Mouse (Mus musculus): ENCODE measurements at regions not wholly inside any gene's neighbourhood (a gene's known extent, or its start where the extent isn't known, plus 50 kb on each side); places are given as distances from the start of the nearest gene placed in this dataset.

GRCm38 (mm10) chr12:27786716-27787291, 444.4 kb upstream of the Sox11 start:
- DNase-seq, result no peak

GRCm38 (mm10) chr12:27780801-27781200, 438.4 kb upstream of the Sox11 start:
- no peak for DNase-seq

DNA sequence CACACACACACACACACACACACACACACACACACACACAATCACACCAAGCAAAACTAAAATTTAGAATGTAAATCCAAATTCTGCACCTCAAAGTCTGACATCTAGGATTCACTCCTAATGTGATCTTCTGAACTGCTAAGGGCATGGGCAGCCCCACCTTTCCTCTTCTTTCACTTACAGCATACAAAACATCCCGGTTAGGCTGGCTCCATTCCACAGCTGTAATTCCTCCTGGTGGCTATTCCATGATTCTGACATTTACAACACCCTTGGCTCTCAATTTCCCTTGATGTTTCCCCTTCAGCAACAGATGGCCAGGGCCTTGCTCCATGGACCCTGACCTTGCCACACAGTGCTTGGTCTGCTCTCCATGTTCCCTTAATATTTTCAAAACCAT, 423.6 kb upstream of the Sox11 start:
- DNase-seq, result no peak

DNA sequence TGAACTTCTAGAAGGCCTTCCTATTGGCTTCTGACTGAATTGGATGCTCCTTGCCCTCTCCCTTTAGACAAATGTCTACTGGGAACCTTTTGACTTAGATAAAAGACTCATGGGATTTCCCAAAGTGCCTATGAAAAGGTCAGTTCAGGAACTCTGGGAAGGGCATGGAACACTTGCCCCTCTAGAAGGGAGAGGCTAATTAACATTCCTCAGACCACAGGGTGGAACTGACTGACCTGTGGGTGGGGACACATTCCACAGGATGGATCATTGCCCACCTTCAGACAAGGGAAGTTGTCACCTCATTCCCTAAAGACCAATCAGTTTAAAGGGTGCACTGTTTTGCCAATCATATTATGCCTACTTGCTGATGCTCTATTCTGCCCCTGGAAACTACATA, 416.6 kb upstream of the Sox11 start:
- DNase-seq, result no peak

- DNase-seq, result no peak
These were observed 415.3 kb upstream of the Sox11 start for GRCm38 (mm10) chr12:27757641-27758040.

GRCm38 (mm10) chr12:27724619-27725200, 382.3 kb upstream of the Sox11 start:
- no peak for DNase-seq

DNA sequence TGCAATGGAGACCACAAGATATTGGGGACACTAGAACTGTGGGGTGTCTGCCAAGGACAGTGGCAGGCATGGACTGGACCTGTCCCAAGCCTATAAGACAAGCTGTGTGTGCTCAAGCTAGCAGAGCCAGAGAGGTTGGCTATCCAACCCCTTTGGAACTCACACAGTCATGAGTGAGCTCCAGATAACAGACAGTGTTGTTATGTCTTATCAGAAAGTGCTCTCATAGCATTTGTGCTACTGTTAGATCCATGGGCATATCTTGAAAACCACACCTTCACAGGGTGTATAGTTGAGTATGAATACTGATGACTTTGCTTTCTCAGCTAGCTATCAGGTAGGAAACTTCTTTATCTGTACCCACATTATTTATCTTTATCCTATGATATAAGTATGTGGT, 338.1 kb upstream of the Sox11 start:
- no peak for DNase-seq

DNA sequence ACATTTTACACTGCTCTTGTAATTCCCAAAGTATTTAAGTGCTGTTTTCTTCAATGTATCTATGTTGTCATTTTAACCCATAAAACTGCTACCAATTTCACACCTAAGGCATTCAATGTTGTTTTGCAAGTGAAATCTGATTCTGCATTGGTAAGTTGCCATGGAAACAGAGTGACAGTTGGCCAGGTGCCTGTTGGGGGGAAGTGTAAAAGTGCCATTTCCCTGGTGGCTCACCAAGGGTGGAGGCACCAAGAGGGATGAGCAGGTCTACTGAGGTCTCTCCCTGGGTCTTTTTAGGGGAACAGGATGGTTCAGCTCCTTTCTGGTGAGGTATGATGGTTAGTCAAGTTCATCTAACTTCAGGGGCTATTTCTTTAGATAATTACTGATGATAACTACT, 331.0 kb upstream of the Sox11 start:
- no peak for DNase-seq

GRCm38 (mm10) chr12:27670650-27671084, 328.3 kb upstream of the Sox11 start:
- DNase-seq, result no peak

DNA sequence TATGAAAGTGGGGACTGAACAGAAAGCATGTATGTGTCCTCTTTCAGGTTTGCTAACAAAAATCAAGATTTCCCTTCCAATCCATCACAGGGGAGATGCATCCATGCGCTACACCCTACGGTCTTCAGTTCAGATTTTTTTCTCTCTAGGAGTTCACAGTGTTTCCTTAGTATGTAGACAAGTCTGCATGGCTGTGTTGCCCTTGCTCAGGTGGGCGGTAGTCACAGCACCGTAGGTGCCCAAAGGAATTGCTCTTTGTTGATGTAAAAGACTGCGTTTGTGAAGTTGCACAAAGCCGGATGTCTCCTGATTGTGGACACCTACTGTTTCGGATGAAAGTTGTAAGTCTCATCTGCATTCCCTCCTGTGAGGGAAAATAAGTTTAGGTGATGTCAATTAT, 327.8 kb upstream of the Sox11 start:
- no peak for DNase-seq

GRCm38 (mm10) chr12:27669542-27669941, 327.2 kb upstream of the Sox11 start:
- no peak for DNase-seq

GRCm38 (mm10) chr12:27666456-27666855, 324.1 kb upstream of the Sox11 start:
- DNase-seq, result no peak

DNA sequence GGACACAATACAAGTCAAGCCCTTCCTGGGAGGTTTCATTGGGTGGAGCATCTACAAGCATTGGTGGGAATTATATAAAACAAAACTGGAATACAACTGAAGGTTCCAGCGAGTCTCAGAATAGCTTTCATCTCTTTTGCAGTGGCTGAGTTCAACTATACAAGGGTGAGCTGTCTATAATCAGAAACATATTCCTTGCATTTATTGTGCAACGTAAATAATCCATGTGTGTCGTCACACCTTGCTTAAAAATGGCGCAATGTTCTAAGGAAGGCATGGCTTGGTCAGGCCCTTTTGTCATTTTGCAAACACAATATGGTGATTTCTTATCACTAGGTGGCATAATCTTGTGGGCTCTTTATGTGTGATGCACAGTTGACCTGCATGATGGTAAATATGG, 320.8 kb upstream of the Sox11 start:
- no peak for DNase-seq

GRCm38 (mm10) chr12:27662723-27663122, 320.3 kb upstream of the Sox11 start:
- DNase-seq, result no peak

DNA sequence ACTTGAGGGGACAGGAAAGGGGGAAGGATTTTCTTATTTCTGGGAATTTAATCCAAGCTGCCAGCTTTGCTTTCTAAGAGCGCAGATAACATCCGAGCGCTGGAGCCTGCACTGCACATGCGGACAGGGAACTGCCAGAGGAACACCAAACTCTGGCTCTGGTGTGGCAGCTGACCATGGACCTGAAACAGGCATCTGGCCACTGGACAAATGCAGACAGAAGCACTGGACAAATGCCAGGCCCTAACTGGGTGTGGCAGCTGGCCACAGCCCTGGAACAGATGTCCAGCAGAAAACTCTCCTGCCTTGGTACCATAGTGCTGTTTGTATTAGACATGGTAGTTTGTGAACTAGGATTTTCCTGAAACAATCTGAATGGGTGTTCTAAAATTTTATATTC, 315.2 kb upstream of the Sox11 start:
- DNase-seq, result peak in 1 of 2 experiments; percentile 7

GRCm38 (mm10) chr12:27653541-27653940, 311.2 kb upstream of the Sox11 start:
- DNase-seq, result no peak

DNA sequence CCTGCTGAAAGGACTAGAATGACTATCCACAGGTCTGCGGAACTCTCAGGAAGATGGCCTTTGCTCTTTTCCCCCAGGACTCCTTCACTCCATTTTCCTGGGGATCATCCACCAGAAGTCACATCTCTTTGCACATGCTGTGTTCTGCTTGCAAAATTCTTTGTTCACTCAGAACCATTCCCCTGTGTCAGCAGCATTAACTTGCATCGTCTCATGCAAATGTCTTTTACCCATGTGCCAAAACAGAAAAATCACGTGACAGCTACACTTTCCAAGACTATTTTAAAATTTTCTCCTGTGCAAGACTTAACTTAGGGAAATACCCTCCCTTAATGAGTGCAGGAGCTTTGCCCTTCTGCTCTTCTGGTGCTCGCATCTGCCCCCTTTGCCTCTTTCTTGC, 306.2 kb upstream of the Sox11 start:
- no peak for DNase-seq

- DNase-seq, result no peak
These were observed 304.3 kb upstream of the Sox11 start for GRCm38 (mm10) chr12:27646497-27647307.

DNA sequence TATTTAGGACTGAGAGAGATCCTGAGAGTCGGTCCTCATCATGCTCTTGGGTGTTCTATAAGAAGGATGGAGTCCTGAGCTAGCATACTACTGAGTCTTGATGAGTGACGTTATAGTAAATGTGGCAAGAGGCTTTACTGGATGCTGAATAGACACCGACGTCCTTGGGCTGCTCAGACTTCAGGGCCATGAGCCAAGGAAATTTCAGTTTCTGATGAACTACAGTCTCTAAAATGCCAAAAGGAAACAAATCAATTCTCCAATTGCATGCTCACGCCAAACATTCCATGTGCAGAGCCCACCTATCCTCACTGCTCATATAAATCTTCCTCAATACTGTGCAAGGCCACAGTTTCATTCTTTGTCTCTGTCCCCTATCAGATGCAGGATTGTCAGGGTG, 277.2 kb upstream of the Sox11 start:
- no peak for DNase-seq

DNA sequence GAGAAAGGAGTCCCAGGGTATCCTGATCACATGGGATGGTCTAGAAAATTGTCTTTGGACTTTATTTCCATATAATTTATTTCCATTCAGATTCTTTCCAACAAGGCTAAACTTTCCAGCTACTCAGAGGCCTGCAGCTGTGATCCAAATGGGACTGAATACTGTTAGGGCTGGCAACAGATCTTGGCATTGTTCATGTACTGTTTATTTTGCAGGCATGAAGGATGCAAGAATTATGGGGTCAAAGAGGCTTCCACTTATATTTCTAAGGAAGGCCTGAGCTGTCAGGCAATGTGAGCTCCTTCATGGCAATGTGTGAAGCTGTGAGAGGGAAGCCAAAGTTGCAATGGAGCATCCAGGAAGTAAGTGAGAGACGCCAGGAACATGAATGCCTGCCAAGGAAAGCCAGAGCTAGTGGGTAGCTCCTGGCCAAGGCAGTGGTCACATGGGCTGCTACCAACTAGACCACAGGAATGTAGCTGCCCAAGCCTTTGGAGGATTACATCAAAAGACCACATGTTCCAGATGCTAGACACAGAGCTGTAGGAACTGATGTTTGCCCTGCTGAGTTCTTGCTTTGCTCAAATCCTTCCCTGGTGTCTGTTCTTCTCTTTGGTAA, 261.8 kb upstream of the Sox11 start:
- DNase-seq, result no peak

DNA sequence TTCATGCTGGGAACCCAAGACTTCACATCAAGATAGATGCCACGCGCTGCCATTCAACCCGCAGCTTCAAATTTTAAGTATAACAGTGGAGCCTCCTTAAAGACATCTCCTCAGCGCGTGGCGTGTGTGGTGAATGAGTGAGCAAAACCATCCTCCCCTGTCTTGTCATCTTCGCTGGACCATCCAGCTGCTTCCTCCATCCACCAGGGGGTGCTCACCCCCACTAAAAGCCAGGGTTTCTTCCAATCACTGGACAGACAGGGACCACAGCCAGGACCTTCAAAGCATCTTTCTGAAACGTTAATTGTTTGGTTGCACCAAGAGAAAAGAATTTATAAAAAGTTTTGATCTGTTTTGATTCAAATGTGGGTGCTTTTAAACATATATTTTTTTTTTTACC, 256.8 kb upstream of the Sox11 start:
- DNase-seq, result peak; percentile 8 to 51

- DNase-seq, result no peak
These were observed 255.5 kb upstream of the Sox11 start for GRCm38 (mm10) chr12:27597878-27598277.

DNA sequence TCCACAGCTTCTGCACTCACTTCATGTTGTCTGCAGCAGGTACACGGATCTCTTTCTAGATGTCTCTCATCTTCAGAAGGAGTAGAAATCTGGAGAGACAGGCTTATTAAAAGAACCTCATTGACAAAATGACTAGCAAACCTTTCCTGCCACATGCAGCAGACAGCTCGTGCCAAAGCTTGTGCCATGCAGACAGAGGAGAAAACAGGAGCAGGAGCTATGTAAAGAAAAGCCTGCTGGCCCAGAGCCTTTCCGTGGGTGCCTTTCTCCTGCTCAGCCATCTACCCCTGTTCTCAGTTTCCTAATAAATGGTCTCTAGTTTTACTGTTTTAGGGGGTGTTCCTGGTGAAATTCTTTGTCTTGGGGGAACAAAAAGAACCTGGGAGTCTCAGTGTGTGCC, 254.9 kb upstream of the Sox11 start:
- DNase-seq, result no peak

- no peak for DNase-seq
These were observed 253.2 kb upstream of the Sox11 start for GRCm38 (mm10) chr12:27595576-27595975.
